Mouse (Mus musculus) kidney, postnatal 0 days (tissue): ENCODE results near the gene Gnat1. TPM values are rescaled to one million over a fixed set of nuclear protein-coding genes. Genes with fewer than 3 reads are reported as not detected.

ENCODE experiments used
- ATAC-seq: fragments of 200-750 bp; cut with Nextera tagmentation; replicated peaks from 2 replicates; pipeline ENCODE4 v1.8.0; 2017; ENCODE audit warnings: low read depth, moderate number of reproducible peaks, moderate TSS enrichment, moderate library complexity; ENCODE audit not compliant: low FRiP score
- DNase-seq: peaks from one replicate; pipeline ENCODE4 v3.0.0-alpha.2; 2016; ENCODE audit warnings: low spot score
- H3K27ac ChIP-seq: fragments of 300-500 bp; sonication (generic); 2 replicates; pipeline ENCODE4 v1.5.1; 2014; ENCODE audit warnings: mild to moderate bottlenecking
- H3K27me3 ChIP-seq: fragments of 300-500 bp; sonication (generic); 2 replicates; pipeline ENCODE4 v1.6.1; 2014; ENCODE audit warnings: low read length, mixed read lengths; ENCODE audit not compliant: insufficient read depth
- H3K36me3 ChIP-seq: fragments of 300-500 bp; sonication (generic); 2 replicates; pipeline ENCODE4 v1.6.1; 2014; ENCODE audit warnings: low read length, mixed read lengths; ENCODE audit not compliant: insufficient read depth
- H3K4me1 ChIP-seq: fragments of 300-500 bp; sonication (generic); replicated peaks from 2 replicates; pipeline ENCODE4 v1.6.1; 2014; ENCODE audit warnings: antibody characterized with exemption, low read length, mixed read lengths; ENCODE audit not compliant: insufficient read depth
- H3K4me2 ChIP-seq: fragments of 300-500 bp; sonication (generic); 2 replicates; pipeline ENCODE4 v1.6.1; 2014; ENCODE audit warnings: mild to moderate bottlenecking, low read length, moderate library complexity, mixed read lengths
- H3K4me3 ChIP-seq: fragments of 300-500 bp; sonication (generic); replicated peaks from 2 replicates; pipeline ENCODE4 v1.5.1; 2014; ENCODE audit warnings: low read depth, low read length
- H3K9ac ChIP-seq: fragments of 300-500 bp; sonication (generic); 2 replicates; pipeline ENCODE4 v1.6.1; 2014; ENCODE audit warnings: low read depth, low read length
- H3K9me3 ChIP-seq: fragments of 300-500 bp; sonication (generic); replicated peaks from 2 replicates; pipeline ENCODE4 v1.6.1; 2016; ENCODE audit warnings: low read length, inconsistent platforms, mixed read lengths
- CTCF ChIP-seq: IDR thresholded peaks from 2 replicates; pipeline ENCODE4 v1.5.1; 2016; ENCODE audit warnings: antibody characterized with exemption, low read depth, mild to moderate bottlenecking, moderate library complexity
- WGBS: fragments of 180-500 bp; shearing (Covaris S2); extraction: QIAGEN DNeasy Blood & Tissue Kit; methylation state at CpG from one replicate; pipeline ENCODE4 v1.1.7; 2014; 5-methylcytosine and 5-hydroxymethylcytosine counted together
- polyA plus RNA-seq: library from polyadenylated mRNA; unstranded; fragments of >200 nt; fragmentation: Nextera tagmentation; extraction: Ambion mirVana; gene quantifications from 2 replicates; pipeline ENCODE4 v1.2.1, GENCODE M21; 2015

Gnat1 gene
- polyA plus RNA-seq, 1 experiment from 2014 or later: 0.89 TPM

DNA sequence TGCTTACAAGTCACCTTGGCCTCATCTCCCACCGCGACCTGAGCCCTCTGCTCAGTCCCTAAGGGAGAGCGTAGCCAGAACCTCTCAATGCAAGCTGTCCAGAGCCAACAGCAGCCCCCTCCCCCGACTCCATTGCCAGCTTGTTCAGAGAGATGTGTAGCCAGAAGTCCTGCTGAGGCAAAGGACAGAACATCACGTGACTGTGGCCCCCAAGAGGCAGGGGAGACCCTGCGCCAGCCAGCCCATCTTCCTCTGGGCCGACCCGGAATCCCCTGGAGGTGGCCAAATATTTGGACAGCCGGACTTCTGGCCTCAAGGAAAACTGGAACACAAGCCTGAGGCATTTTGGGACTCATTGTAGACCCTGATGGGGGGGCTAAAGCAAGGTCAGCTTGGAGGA lies 16.0 kb downstream of the Gnat1 start:
- Histone ChIP-seq H3K9ac (no peak overlapping the region), H3K4me2 (no peak overlapping the region), H3K9me3 (no peaks in the 10 kb centered on the region), H3K4me1 (peaks cover 24% of the 10 kb centered on the region), H3K4me3 (no peak overlapping the region), H3K27ac (no peak overlapping the region), H3K36me3 (no peaks in the 10 kb centered on the region), H3K27me3 (no peaks in the 10 kb centered on the region; the same call in 1 of the 2 replicates)
- no peak for TF ChIP-seq CTCF
- 56% methylated on average over 9 of the region's 9 CpGs for WGBS
- no peak for ATAC-seq
- no peak for DNase-seq

- H3K9me3 ChIP-seq: no peaks in the 10 kb centered on the region
- DNase-seq: no peak
- H3K27me3 ChIP-seq: no peaks in the 10 kb centered on the region; the same call in 1 of the 2 replicates
- H3K4me3 ChIP-seq: no peak overlapping the region
- peaks cover 13% of the 10 kb centered on the region for H3K4me1 ChIP-seq
- H3K9ac ChIP-seq: no peak overlapping the region
- no peak overlapping the region for H3K4me2 ChIP-seq
- no peak for ATAC-seq
- TF ChIP-seq CTCF: no peak
- H3K36me3 ChIP-seq: no peaks in the 10 kb centered on the region
- WGBS: 69% methylated on average over 8 of the region's 8 CpGs
- no peak overlapping the region for H3K27ac ChIP-seq
Observed at GRCm38 (mm10) chr9:107662342-107662741, 17.2 kb downstream of the Gnat1 start.

DNA sequence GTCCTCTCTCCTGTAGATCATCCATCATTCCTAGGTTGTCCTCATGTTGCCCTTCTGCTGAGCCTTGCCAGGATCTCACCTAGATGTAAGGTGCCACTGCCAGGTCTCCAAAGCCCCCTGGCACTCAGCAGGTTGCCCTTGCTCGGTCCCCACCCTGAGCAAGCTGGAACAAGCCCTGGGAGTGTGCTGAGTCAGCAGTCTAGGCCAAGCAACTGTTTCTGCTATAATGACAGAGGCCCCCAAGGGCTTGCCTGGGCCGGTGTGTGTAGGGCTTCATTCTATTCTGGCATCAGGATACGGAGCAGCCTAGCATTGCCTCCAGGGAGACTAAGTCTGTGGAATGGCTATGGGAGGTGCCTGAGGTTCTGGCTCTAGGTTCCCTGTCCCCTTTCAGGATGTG lies 18.7 kb downstream of the Gnat1 start:
- ATAC-seq (no peak), DNase-seq (no peak)

GRCm38 (mm10) chr9:107659961-107660360 lies 19.6 kb downstream of the Gnat1 start:
- no peak for TF ChIP-seq CTCF
- H3K9me3 ChIP-seq: no peaks in the 10 kb centered on the region
- H3K4me1 ChIP-seq: no peaks in the 10 kb centered on the region; the same call in 1 of the 2 replicates
- no peak overlapping the region for H3K9ac ChIP-seq
- no peak for ATAC-seq
- no peak overlapping the region for H3K27ac ChIP-seq
- DNase-seq: no peak
- H3K4me2 ChIP-seq: no peak overlapping the region
- WGBS: 90% methylated on average over 3 of the region's 3 CpGs
- H3K27me3 ChIP-seq: no peaks in the 10 kb centered on the region
- no peak overlapping the region for H3K4me3 ChIP-seq
- no peaks in the 10 kb centered on the region for H3K36me3 ChIP-seq

More for the DNA sequence above, 18.7 kb downstream of the Gnat1 start:
- Histone ChIP-seq H3K36me3 (no peaks in the 10 kb centered on the region), H3K27me3 (no peaks in the 10 kb centered on the region; the same call in 1 of the 2 replicates), H3K4me3 (no peak overlapping the region), H3K9me3 (no peaks in the 10 kb centered on the region), H3K27ac (no peak overlapping the region), H3K4me1 (no peaks in the 10 kb centered on the region; the same call in 1 of the 2 replicates), H3K4me2 (no peak overlapping the region), H3K9ac (no peak overlapping the region)
- TF ChIP-seq CTCF: no peak
- WGBS: 55% methylated on average over 3 of the region's 3 CpGs

GRCm38 (mm10) chr9:107659551-107659950 lies 20.0 kb downstream of the Gnat1 start:
- ATAC-seq: no peak
- Histone ChIP-seq H3K4me2 (no peak overlapping the region), H3K36me3 (no peaks in the 10 kb centered on the region), H3K27ac (no peak overlapping the region), H3K9ac (no peak overlapping the region), H3K27me3 (no peaks in the 10 kb centered on the region), H3K9me3 (no peaks in the 10 kb centered on the region), H3K4me3 (no peak overlapping the region), H3K4me1 (no peaks in the 10 kb centered on the region; the same call in 1 of the 2 replicates)
- WGBS: 79% methylated on average over 10 of the region's 10 CpGs
- TF ChIP-seq CTCF: no peak
- DNase-seq: no peak

- TF ChIP-seq CTCF: no peak
Observed at GRCm38 (mm10) chr9:107658096-107658495, 21.4 kb downstream of the Gnat1 start.

GRCm38 (mm10) chr9:107657144-107657543 lies 22.4 kb downstream of the Gnat1 start:
- Histone ChIP-seq H3K9me3 (no peaks in the 10 kb centered on the region), H3K4me3 (no peak overlapping the region), H3K36me3 (no peaks in the 10 kb centered on the region), H3K27ac (no peak overlapping the region), H3K4me1 (no peaks in the 10 kb centered on the region), H3K27me3 (no peaks in the 10 kb centered on the region), H3K4me2 (no peak overlapping the region), H3K9ac (no peak overlapping the region)
- ATAC-seq (no peak), DNase-seq (no peak)
- TF ChIP-seq CTCF: no peak
- 86% methylated on average over 5 of the region's 5 CpGs for WGBS

More at GRCm38 (mm10) chr9:107658096-107658495, 21.4 kb downstream of the Gnat1 start:
- Histone ChIP-seq H3K9ac (no peak overlapping the region), H3K27me3 (no peaks in the 10 kb centered on the region), H3K9me3 (no peaks in the 10 kb centered on the region), H3K4me3 (no peak overlapping the region), H3K4me1 (no peaks in the 10 kb centered on the region), H3K36me3 (no peaks in the 10 kb centered on the region), H3K4me2 (no peak overlapping the region), H3K27ac (no peak overlapping the region)
- DNase-seq (no peak), ATAC-seq (no peak)
- WGBS: 77% methylated on average over 6 of the region's 6 CpGs
